Mouse (Mus musculus): Measurements from ENCODE around the gene Rnf4. TPM values are rescaled to one million over a fixed set of nuclear protein-coding genes. Genes with fewer than 3 reads are reported as not detected.

Rnf4 gene
- polyA plus RNA-seq, 1 experiment = 80.0 TPM

DNA sequence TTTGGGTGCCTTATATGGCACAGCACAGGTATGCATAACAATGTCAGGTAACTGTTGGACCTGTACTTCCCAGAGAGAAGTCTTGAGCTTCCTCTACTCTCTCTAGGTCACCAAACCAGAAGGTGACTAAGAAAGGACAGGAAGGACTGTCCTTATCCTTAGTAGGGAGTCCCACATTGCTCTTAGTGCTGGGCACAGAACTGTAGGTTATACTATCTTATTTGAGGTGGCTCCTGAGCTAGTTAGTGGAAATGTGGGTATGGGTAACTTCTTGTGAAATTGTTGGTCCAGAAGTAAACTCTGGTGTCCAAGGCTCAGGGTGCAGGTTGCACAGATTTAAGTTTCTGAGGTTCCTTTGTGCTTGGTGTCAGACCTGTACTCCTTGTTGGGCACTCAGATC is 36.1 kb downstream of the Rnf4 start:
- no peaks in the 10 kb centered on the region for H3K27me3 ChIP-seq (ENCODE audit: control insufficient read depth, insufficient read depth, low read length)
- H3K27ac ChIP-seq (ENCODE audit: insufficient read depth, low read length) = no peak overlapping the region
- TF ChIP-seq POLR2A (IDR thresholded peaks at IDR 0.05; ENCODE audit: borderline replicate concordance, insufficient read depth, low read length) (no peak), CTCF (IDR thresholded peaks at IDR 0.05; ENCODE audit: borderline replicate concordance, insufficient read depth, low read depth, low read length) (no peak)
- DNase-seq = no peak
- no peak overlapping the region for H3K4me3 ChIP-seq (replicated peaks; ENCODE audit: insufficient read depth, low read depth, low read length)
- H3K4me1 ChIP-seq (ENCODE audit: control insufficient read depth, insufficient read depth, low read length) = no peaks in the 10 kb centered on the region; the same call in 1 of the 2 replicates

DNA sequence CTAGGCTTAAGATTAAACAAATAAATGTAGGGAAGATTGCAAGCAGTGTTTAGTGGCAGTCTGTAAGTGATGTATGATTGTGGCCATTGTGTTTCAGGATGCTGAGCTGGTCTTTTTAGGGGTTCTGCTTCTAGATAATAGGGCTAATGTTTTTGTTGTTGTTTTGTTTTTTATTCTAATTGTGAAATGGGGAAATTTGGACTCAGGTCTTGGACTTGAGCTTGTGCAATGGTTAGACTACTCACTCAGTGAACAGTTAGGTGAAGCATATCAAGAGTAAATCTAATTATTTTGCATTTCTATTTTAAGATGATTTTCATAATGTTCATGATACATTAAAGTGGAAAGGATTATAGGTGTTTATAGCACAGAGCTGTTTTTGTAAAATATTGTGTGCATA is 36.5 kb downstream of the Rnf4 start:
- H3K27me3 ChIP-seq (ENCODE audit: control insufficient read depth, insufficient read depth, low read length) = no peaks in the 10 kb centered on the region
- H3K4me3 ChIP-seq (replicated peaks; ENCODE audit: insufficient read depth, low read depth, low read length) = no peak overlapping the region
- no peaks in the 10 kb centered on the region; the same call in 1 of the 2 replicates for H3K4me1 ChIP-seq (ENCODE audit: control insufficient read depth, insufficient read depth, low read length)
- DNase-seq = no peak
- TF ChIP-seq CTCF (IDR thresholded peaks at IDR 0.05; ENCODE audit: borderline replicate concordance, insufficient read depth, low read depth, low read length) (no peak), POLR2A (IDR thresholded peaks at IDR 0.05; ENCODE audit: borderline replicate concordance, insufficient read depth, low read length) (no peak)
- H3K27ac ChIP-seq (ENCODE audit: insufficient read depth, low read length) = no peak overlapping the region

DNA sequence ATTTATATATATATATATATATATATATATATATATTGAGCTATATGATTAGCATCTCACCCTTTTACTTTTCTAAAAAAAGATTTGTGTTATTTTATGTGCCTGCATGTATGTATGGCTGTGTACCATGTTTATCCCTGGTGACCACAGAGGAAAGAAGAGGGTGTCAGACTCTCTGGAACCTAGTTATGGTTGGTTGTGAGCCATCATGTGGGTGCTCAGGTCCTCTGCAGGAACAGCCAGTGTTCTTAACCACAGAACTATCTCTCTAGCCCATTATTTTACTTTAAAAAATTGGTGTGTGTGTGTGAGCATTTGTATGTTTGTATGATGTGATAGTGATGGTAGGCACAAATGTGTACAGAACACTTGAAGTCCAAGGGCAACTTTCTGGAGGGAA is 42.7 kb downstream of the Rnf4 start:
- Histone ChIP-seq H3K27me3 (ENCODE audit: control insufficient read depth, insufficient read depth, low read length) (no peaks in the 10 kb centered on the region), H3K4me1 (ENCODE audit: control insufficient read depth, insufficient read depth, low read length) (no peaks in the 10 kb centered on the region), H3K27ac (ENCODE audit: insufficient read depth, low read length) (no peak overlapping the region), H3K4me3 (replicated peaks; ENCODE audit: insufficient read depth, low read depth, low read length) (no peak overlapping the region)
- TF ChIP-seq CTCF (IDR thresholded peaks at IDR 0.05; ENCODE audit: borderline replicate concordance, insufficient read depth, low read depth, low read length) = no peak
- TF ChIP-seq POLR2A (IDR thresholded peaks at IDR 0.05; ENCODE audit: borderline replicate concordance, insufficient read depth, low read length) = no peak
- no peak for DNase-seq

DNA sequence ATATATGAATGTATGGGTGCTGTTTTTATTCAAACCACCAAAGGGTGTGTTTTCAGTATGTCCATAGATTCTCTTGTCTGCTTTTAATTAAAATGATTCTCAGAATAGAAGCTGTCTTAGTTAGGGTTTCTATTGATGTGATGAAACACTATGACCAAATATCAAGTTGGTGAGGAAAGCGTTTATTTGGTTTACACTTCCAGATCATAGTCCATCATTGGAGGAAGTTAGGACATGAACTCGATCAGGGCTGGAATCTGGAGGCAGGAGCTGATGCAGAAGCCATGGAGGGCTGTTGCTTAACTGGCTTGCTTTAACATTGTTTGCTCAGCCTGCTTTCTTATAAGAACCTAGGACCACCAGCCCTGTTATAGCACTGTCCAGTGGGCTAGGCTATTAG is 45.6 kb downstream of the Rnf4 start:
- no peak for DNase-seq
- TF ChIP-seq CTCF (IDR thresholded peaks at IDR 0.05; ENCODE audit: borderline replicate concordance, insufficient read depth, low read depth, low read length) (no peak), POLR2A (IDR thresholded peaks at IDR 0.05; ENCODE audit: borderline replicate concordance, insufficient read depth, low read length) (no peak)
- Histone ChIP-seq H3K4me1 (ENCODE audit: control insufficient read depth, insufficient read depth, low read length) (no peaks in the 10 kb centered on the region), H3K27ac (ENCODE audit: insufficient read depth, low read length) (no peak overlapping the region), H3K27me3 (ENCODE audit: control insufficient read depth, insufficient read depth, low read length) (no peaks in the 10 kb centered on the region), H3K4me3 (replicated peaks; ENCODE audit: insufficient read depth, low read depth, low read length) (no peak overlapping the region)
- WGBS = 84% methylated on average over 2 of the region's 2 CpGs

DNA sequence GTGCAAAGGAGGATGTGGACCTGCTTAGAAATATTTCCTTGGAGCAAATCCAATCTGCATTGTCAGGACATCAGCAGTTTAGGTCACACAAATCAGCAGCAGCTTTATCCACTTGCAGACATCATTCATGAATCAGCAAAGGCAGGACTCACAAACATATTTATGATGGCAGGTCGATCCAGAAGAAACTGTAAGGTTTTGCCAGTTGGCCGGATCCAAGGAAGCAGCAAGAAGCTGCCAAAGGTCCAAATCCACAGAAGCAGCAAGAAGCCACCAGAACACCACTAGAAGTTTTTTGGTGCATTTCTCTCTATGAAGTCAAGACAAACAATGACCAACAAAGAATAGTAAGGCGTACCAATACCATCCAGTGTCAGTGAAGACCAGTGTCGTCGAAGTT is 49.5 kb downstream of the Rnf4 start:
- no peaks in the 10 kb centered on the region for H3K27me3 ChIP-seq (ENCODE audit: control insufficient read depth, insufficient read depth, low read length)
- H3K4me1 ChIP-seq (ENCODE audit: control insufficient read depth, insufficient read depth, low read length) = no peaks in the 10 kb centered on the region
- no peak overlapping the region for H3K4me3 ChIP-seq (replicated peaks; ENCODE audit: insufficient read depth, low read depth, low read length)
- no peak overlapping the region for H3K27ac ChIP-seq (ENCODE audit: insufficient read depth, low read length)
- 68% methylated on average over 5 of the region's 5 CpGs for WGBS
- TF ChIP-seq CTCF (IDR thresholded peaks at IDR 0.05; ENCODE audit: borderline replicate concordance, insufficient read depth, low read depth, low read length) (no peak), POLR2A (IDR thresholded peaks at IDR 0.05; ENCODE audit: borderline replicate concordance, insufficient read depth, low read length) (no peak)
- DNase-seq = peak in 1 of 2 experiments; percentile 37

DNA sequence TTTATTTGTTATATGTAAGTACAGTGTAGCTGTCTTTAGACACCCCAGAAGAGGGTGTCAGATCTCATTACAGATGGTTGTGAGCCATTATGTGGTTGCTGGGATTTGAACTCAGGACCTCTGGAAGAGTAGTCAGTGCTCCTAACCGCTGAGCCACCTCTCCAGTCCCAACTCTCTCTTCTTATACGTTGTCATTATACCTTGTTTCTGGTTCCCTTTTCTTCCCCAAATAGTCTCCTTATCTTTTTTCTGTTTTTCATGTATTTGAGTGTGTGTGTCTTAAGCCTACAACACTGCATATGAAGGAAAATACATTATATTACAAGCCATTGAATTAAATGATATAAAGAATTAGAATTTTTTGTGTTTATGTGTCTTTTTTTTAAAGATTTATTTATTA is 50.7 kb downstream of the Rnf4 start:
- DNase-seq = no peak
- Histone ChIP-seq H3K4me3 (replicated peaks; ENCODE audit: insufficient read depth, low read depth, low read length) (no peak overlapping the region), H3K4me1 (ENCODE audit: control insufficient read depth, insufficient read depth, low read length) (no peaks in the 10 kb centered on the region), H3K27ac (ENCODE audit: insufficient read depth, low read length) (no peak overlapping the region), H3K27me3 (ENCODE audit: control insufficient read depth, insufficient read depth, low read length) (no peaks in the 10 kb centered on the region)
- TF ChIP-seq CTCF (IDR thresholded peaks at IDR 0.05; ENCODE audit: borderline replicate concordance, insufficient read depth, low read depth, low read length) = no peak
- TF ChIP-seq POLR2A (IDR thresholded peaks at IDR 0.05; ENCODE audit: borderline replicate concordance, insufficient read depth, low read length) = no peak
- WGBS = 97% methylated on average over 2 of the region's 2 CpGs

DNA sequence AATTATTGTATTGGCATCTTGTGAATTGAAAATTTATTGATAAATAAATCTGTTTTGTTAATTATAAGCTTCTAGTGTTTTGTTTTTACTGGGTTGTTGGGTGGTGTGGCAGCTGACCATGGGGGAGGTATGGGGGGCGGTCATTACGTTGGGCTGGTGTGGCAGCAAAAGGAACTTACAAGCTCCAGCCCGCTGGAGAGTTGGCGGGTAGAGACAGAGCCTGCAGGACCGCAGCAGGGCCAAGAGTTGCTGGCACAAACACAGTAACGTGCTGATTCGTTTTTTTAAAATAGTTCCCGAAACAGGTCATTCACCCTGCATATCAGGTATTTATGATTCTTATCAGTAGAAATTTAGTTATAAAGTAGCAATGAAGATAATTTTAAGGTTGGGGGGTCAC is 57.2 kb downstream of the Rnf4 start:
- H3K4me1 ChIP-seq (ENCODE audit: control insufficient read depth, insufficient read depth, low read length) = peaks cover 14% of the 10 kb centered on the region
- 17% methylated on average over 8 of the region's 8 CpGs for WGBS
- TF ChIP-seq CTCF (IDR thresholded peaks at IDR 0.05; ENCODE audit: borderline replicate concordance, insufficient read depth, low read depth, low read length) = no peak
- TF ChIP-seq POLR2A (IDR thresholded peaks at IDR 0.05; ENCODE audit: borderline replicate concordance, insufficient read depth, low read length) = no peak

DNA sequence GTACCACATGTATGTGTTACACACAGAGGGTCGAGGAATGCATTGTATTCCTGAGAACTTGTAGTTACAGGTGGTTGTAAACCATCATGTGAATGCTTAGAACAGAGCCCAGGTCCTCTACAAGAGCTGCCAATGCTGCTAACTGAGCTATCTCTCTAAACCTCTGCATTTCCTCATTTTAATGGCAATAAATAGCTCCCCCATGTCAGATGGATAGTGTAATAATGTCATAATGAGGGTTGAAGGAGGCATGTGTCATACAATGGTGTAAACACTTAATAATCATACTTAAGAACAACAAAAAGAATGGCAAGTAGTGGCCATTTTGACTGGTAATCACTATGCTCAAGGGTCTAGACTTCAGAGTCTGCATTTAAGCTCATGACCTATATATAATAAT is 59.3 kb downstream of the Rnf4 start:
- no peak overlapping the region for H3K4me3 ChIP-seq (replicated peaks; ENCODE audit: insufficient read depth, low read depth, low read length)
- H3K27ac ChIP-seq (ENCODE audit: insufficient read depth, low read length) = no peak overlapping the region
- 98% methylated on average over 1 of the region's 1 CpGs for WGBS
- TF ChIP-seq CTCF (IDR thresholded peaks at IDR 0.05; ENCODE audit: borderline replicate concordance, insufficient read depth, low read depth, low read length) (no peak), POLR2A (IDR thresholded peaks at IDR 0.05; ENCODE audit: borderline replicate concordance, insufficient read depth, low read length) (no peak)
- no peak for DNase-seq
- H3K4me1 ChIP-seq (ENCODE audit: control insufficient read depth, insufficient read depth, low read length) = peaks cover 18% of the 10 kb centered on the region
- no peaks in the 10 kb centered on the region for H3K27me3 ChIP-seq (ENCODE audit: control insufficient read depth, insufficient read depth, low read length)

More for the DNA sequence above, 57.2 kb downstream of the Rnf4 start:
- Histone ChIP-seq H3K27me3 (ENCODE audit: control insufficient read depth, insufficient read depth, low read length) (no peaks in the 10 kb centered on the region), H3K4me3 (replicated peaks; ENCODE audit: insufficient read depth, low read depth, low read length) (no peak overlapping the region), H3K27ac (ENCODE audit: insufficient read depth, low read length) (no peak overlapping the region)
- peak in 1 of 2 experiments; percentile 59 for DNase-seq
